Mouse (Mus musculus) cerebellum, adult 2 months (tissue): ENCODE data around the gene Arf1. TPM values are rescaled to one million over a fixed set of nuclear protein-coding genes. Genes with fewer than 3 reads are reported as not detected.
A peak's percentile ranks its signal among the peaks of the same experiment; 100 is the strongest.

Source experiments
- DNase-seq, 2 experiments: peaks; one replicate each; pipeline ENCODE4 v3.0.0; 2021
- H3K27ac ChIP-seq: fragments of 200-500 bp; 2 replicates; pipeline ENCODE4 v1.5.1; 2012; ENCODE audit warnings: low read length, control low read depth, inconsistent platforms; ENCODE audit not compliant: insufficient read depth
- H3K27me3 ChIP-seq: fragments of 200-500 bp; 2 replicates; pipeline ENCODE4 v1.6.1; 2012; ENCODE audit warnings: inconsistent platforms, mild to moderate bottlenecking, low read length, moderate library complexity; ENCODE audit not compliant: control insufficient read depth, insufficient read depth
- H3K4me1 ChIP-seq: fragments of 200-500 bp; 2 replicates; pipeline ENCODE4 v1.6.1; 2011; ENCODE audit warnings: low read length; ENCODE audit not compliant: control insufficient read depth, insufficient read depth
- H3K4me3 ChIP-seq: fragments of 200-500 bp; replicated peaks from 2 replicates; pipeline ENCODE3; 2011; ENCODE audit warnings: mild to moderate bottlenecking, low read depth, low read length, control low read depth; ENCODE audit not compliant: insufficient read depth
- CTCF ChIP-seq: fragments of 200-500 bp; IDR thresholded peaks from 2 replicates; pipeline ENCODE4 v1.5.1; 2011; ENCODE audit warnings: low read depth, mild to moderate bottlenecking, control low read depth, low read length, moderate library complexity, borderline replicate concordance; ENCODE audit not compliant: insufficient read depth
- POLR2A ChIP-seq: fragments of 200-500 bp; IDR thresholded peaks from 2 replicates; pipeline ENCODE4 v1.6.1; 2011; ENCODE audit warnings: low read length, control low read depth, borderline replicate concordance; ENCODE audit not compliant: insufficient read depth
- WGBS: fragments of 180-500 bp; shearing (Covaris S2); methylation state at CpG from one replicate; pipeline ENCODE4 v1.1.7; 2018; 5-methylcytosine and 5-hydroxymethylcytosine counted together
- polyA plus RNA-seq: library from polyadenylated mRNA; depleted of rRNA; stranded (reverse); fragments of >200 nt; gene quantifications from 2 replicates; pipeline ENCODE4 v1.2.3, GENCODE M21; 2012

The Arf1 gene
- polyA plus RNA-seq, 1 experiment, result 515 TPM

DNA sequence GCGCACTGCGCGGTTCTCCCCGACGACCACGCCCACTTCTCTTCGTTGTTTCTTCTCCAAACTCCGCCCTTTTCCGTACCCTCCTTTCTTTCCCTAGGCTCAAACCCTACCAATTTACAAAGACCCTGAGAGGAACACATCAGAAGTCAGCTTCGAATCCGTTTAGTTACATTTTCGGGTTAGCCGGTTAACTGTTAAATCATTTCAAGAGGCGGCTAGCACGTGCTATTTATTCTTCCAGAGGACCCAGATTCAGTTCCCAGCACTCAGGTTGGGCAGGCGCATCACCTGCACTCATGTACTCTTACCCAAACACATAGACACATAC is 36.0 kb downstream of the Arf1 start, which contains the start of gene Guk1:
TSS of gene Guk1 (minus strand) at position 154 of the 328 bp plus-strand sequence.
- H3K4me1 ChIP-seq, result peaks cover 15% of the 10 kb centered on the region
- peak within 1 kb of the TSS; percentile 69 for H3K4me3 ChIP-seq
- TF ChIP-seq CTCF (no peak), POLR2A (no peak)
- WGBS, result 4% methylated on average over 16 of the region's 16 CpGs
- no peaks in the 10 kb centered on the region for H3K27me3 ChIP-seq
- no peak for DNase-seq
- H3K27ac ChIP-seq, result peak within 1 kb of the TSS; percentile 22

DNA sequence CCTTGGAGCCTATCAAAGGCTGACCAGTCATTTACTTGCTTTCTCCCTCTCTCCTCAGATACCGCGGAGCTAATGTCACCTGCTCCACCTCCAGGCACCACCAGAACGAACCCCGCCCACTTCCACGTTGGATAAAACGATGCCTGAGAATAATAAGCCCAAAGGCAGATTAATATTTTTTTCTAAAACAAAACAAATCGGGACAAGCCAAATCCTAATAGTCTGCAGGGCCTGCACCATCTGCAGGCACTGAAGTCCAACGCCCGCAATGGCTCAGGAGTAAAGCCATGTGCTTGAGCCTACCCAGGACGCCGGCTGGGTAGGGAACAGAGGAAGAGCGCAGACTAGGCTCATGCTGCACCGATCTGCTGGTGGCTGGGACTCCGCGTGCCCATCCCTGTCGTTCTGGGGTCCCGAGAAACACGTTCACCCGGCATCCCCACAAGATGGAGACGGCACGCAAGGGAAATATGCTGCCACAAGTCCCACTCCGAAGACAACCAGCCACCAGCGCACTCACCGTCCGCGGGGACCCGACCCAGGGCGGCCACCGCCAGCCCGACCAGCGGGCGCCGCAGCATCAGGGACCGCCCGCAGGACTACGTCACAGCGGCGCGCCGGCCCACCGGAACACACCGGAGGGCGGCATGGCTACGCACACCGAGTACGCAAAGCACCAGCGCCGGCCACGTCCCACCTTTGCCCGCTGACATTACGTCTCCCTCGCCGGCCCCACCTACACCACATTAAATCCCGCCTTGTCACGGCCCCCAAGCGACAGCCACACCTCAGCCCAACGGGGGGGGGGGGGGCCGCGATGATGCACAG is 36.6 kb downstream of the Arf1 start:
- peaks cover 20% of the 10 kb centered on the region for H3K4me1 ChIP-seq
- 1% methylated on average over 59 of the region's 59 CpGs for WGBS

DNA sequence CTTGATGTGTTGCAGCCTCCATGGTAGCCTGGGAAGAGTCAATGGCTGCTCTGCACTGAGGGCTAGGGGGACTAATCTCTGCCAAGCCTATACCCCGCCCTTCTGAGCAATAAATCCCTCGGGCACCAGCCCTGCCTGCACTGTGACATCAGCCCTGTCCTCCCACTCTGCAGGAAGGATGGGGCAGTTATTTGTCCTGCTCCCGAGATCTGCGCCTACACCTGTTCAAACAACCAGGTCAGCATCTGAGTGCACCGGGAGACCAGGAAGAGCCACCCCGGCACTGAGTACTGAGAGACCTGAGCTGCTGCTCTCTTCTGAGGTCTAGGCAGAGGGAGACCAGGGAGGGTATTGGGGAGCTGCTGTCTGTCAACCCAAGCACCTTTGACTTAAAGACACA is 40.4 kb downstream of the Arf1 start:
- no peak for DNase-seq
- peaks cover 27% of the 10 kb centered on the region for H3K4me1 ChIP-seq
- WGBS, result 65% methylated on average over 6 of the region's 6 CpGs
- TF ChIP-seq POLR2A, result no peak
- no peak for TF ChIP-seq CTCF
- no peaks in the 10 kb centered on the region for H3K27me3 ChIP-seq
- no peak overlapping the region for H3K4me3 ChIP-seq
- H3K27ac ChIP-seq, result no peak overlapping the region

More for the DNA sequence above, 36.6 kb downstream of the Arf1 start:
- TF ChIP-seq POLR2A (peak; percentile 75), CTCF (no peak)
- Histone ChIP-seq H3K27ac (peak overlapping the region; percentile 22), H3K4me3 (peak overlapping the region; percentile 69), H3K27me3 (no peaks in the 10 kb centered on the region)
- DNase-seq, result peak; percentile 90 to 93

DNA sequence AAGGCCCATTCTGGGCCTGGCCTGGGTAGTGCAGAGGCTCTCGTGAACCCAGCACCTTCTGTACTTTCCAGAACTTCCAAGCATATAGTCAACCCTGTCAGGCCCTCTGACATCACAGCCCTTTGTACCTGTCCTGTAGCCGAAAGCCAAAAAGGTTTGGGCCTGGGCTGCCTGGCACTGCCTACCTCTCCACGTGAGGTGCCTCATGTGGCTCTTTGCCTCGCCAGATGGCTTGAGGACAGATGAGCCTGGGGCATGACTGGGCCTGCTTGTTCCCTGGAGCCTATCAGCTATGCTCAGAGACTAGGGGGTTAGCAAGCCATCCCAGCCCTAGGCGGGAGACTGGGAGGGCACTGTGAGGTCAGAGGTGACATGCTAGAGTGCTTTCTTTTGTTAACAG is 42.6 kb downstream of the Arf1 start:
- Histone ChIP-seq H3K4me3 (no peak overlapping the region), H3K4me1 (peaks cover 27% of the 10 kb centered on the region), H3K27ac (no peak overlapping the region), H3K27me3 (no peaks in the 10 kb centered on the region)
- no peak for TF ChIP-seq POLR2A
- WGBS, result 40% methylated on average over 5 of the region's 5 CpGs
- DNase-seq, result peak in 1 of 2 experiments; percentile 20

DNA sequence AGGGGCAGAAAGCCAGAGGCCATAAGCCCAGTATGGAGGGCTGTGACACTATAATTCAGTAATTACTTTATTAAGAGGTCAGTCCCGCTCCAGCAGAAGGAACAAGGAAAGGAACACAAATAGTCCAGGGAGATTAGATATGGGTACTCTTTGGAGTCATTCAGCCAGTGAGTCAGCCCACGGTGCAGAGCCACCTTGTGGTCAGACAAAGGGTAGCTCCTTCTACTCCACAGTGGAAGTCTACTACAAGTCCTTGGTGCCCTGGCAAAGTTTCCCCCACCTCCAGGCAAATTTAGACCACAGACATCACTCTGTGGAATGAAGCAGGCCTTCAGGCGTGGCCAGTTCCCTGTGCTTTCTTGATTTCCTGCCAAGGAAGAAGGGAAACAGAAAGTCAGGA is 44.2 kb downstream of the Arf1 start:
- peak overlapping the region; percentile 72 for H3K27ac ChIP-seq
- peak; percentile 56 to 58 for DNase-seq
- 14% methylated on average over 3 of the region's 3 CpGs for WGBS

DNA sequence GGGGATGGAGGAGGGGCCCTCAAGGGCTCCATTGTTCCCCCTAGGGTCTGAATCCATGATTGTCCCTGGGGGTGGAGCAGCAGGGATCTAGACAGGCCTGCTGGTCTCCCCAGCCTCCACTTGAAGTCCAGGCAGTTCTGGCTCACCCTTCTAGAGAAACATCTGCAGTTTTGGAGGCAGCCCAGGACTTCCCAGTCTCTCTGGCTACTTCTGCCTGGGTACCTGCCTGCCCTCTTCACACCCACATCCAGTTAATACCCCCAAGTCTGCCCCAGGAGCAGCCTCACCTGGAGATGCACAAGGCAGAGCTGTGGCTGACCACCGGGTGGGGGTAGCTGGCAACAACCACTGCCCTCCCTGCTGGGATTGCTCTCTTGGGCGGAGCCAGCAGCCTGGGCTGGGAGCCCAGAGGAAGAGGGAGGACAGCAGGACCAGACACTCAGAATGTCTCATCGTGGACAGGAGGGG is 45.2 kb downstream of the Arf1 start, which contains the start of gene Gjc2:
TSS of gene Gjc2 (minus strand) at position 350 of the 468 bp plus-strand sequence.
- peak within 1 kb of the TSS; percentile 72 for H3K27ac ChIP-seq
- 2% methylated on average over 3 of the region's 3 CpGs for WGBS
- TF ChIP-seq CTCF (no peak), POLR2A (no peak)
- peak; percentile 50 to 57 for DNase-seq
- no peak within 1 kb of the TSS for H3K4me3 ChIP-seq
- H3K4me1 ChIP-seq, result peaks cover 13% of the 10 kb centered on the region
- H3K27me3 ChIP-seq, result no peaks in the 10 kb centered on the region

More for the DNA sequence above, 44.2 kb downstream of the Arf1 start:
- TF ChIP-seq CTCF (peak; percentile 81), POLR2A (no peak)
- H3K4me3 ChIP-seq, result no peak overlapping the region
- H3K27me3 ChIP-seq, result no peaks in the 10 kb centered on the region
- H3K4me1 ChIP-seq, result peaks cover 16% of the 10 kb centered on the region

DNA sequence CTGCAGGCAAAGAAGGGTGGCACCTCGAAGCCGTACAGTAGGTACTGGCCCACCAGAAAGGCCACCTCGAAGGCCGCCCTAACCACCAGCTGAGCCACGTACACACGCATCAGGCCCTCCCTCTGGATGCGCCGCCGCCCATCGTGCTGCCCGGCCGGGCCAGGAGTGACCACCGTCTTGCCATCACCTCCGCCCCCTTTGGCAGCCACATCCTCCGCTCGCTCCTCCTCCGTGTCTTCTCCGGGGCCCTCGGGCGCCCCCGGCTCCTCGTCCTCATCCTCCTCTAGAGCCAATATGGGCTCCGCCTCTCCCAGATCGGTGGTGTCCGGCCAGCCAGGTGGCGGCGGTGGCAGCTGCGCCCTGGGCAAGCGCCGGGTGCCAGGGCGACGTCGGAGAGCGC is 51.1 kb downstream of the Arf1 start:
- no peaks in the 10 kb centered on the region; the same call in 1 of the 2 replicates for H3K27me3 ChIP-seq
- TF ChIP-seq CTCF, result no peak
- no peak for TF ChIP-seq POLR2A
- 5% methylated on average over 34 of the region's 34 CpGs for WGBS
- H3K4me1 ChIP-seq, result no peaks in the 10 kb centered on the region
- no peak for DNase-seq
- H3K27ac ChIP-seq, result no peak overlapping the region
- H3K4me3 ChIP-seq, result no peak overlapping the region

DNA sequence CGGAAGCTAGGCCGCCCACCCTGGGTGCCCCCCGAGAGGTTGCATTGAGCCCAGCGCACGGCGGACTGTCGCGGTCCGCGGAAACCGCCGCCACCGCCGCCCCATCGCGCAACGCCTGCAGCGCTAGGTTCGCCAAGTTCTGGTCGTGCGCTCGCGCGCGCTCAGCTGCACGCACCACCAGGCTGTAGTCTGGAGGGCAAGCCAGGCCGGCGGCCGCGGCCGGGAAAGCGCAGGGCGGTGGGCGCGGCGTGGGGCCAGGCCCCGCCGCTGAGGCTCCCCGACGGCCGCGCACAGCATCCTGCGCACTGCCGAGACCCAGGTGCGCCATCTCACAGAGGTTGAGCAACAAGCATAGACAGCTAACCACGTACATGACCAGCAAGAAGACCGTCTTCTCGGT is 51.6 kb downstream of the Arf1 start:
- Histone ChIP-seq H3K4me1 (no peaks in the 10 kb centered on the region), H3K27ac (no peak overlapping the region), H3K27me3 (no peaks in the 10 kb centered on the region; the same call in 1 of the 2 replicates), H3K4me3 (no peak overlapping the region)
- no peak for DNase-seq
- TF ChIP-seq CTCF (no peak), POLR2A (no peak)
- 1% methylated on average over 48 of the region's 48 CpGs for WGBS
